Mouse (Mus musculus) small intestine, adult 2 months (tissue): Measurements from ENCODE around the gene Mier3. TPM values are rescaled to one million over a fixed set of nuclear protein-coding genes. Genes with fewer than 3 reads are reported as not detected.

Experiments used
- H3K27ac ChIP-seq: fragments of 200-500 bp; 2 replicates; pipeline ENCODE4 v1.5.1; 2012; ENCODE audit warnings: low read depth, low read length, control low read depth, inconsistent platforms; ENCODE audit not compliant: insufficient read depth
- H3K27me3 ChIP-seq: fragments of 200-500 bp; 2 replicates; pipeline ENCODE4 v1.6.1; 2012; ENCODE audit warnings: mild to moderate bottlenecking, moderate library complexity, low read length, inconsistent platforms; ENCODE audit not compliant: control insufficient read depth, insufficient read depth
- H3K36me3 ChIP-seq: fragments of 200-500 bp; 2 replicates; pipeline ENCODE4 v1.6.1; 2012; ENCODE audit warnings: mild to moderate bottlenecking, low read length, control low read depth, inconsistent platforms; ENCODE audit not compliant: control insufficient read depth, insufficient read depth
- H3K4me1 ChIP-seq: fragments of 200-500 bp; 2 replicates; pipeline ENCODE4 v1.6.1; 2012; ENCODE audit warnings: low read length, inconsistent platforms, mixed read lengths; ENCODE audit not compliant: control insufficient read depth, insufficient read depth, insufficient read length
- H3K4me3 ChIP-seq: fragments of 200-500 bp; 2 replicates; pipeline ENCODE4 v1.5.1; 2012; ENCODE audit warnings: low read depth, mild to moderate bottlenecking, control low read depth, inconsistent platforms, low read length, moderate library complexity
- CTCF ChIP-seq: fragments of 200-500 bp; IDR thresholded peaks from 2 replicates; pipeline ENCODE4 v1.5.1; 2012; ENCODE audit warnings: low read depth, mild to moderate bottlenecking, control low read depth, inconsistent platforms, low read length, moderate library complexity, mixed read lengths; ENCODE audit not compliant: insufficient replicate concordance, insufficient read length; ENCODE audit errors: extremely low read depth
- POLR2A ChIP-seq: fragments of 200-500 bp; IDR thresholded peaks from 2 replicates; pipeline ENCODE4 v1.6.1; 2012; ENCODE audit warnings: low read depth, mild to moderate bottlenecking, control low read depth, inconsistent platforms, low read length, moderate library complexity
- WGBS: fragments of 180-500 bp; shearing (Covaris S2); methylation state at CpG from one replicate; pipeline ENCODE4 v1.1.7; 2018; 5-methylcytosine and 5-hydroxymethylcytosine counted together
- polyA plus RNA-seq: library from polyadenylated mRNA; depleted of rRNA; stranded (reverse); fragments of >200 nt; gene quantifications from 2 replicates; pipeline ENCODE4 v1.2.3, GENCODE M21; 2012; rRNA removed

Gene Mier3
- polyA plus RNA-seq, 1 experiment = 4.9 TPM

GRCm38 (mm10) chr13:111753321-111753720 is 72.5 kb downstream of the Mier3 start:
- Histone ChIP-seq H3K4me1 (no peaks in the 10 kb centered on the region), H3K36me3 (peaks cover 88% of the 10 kb centered on the region), H3K4me3 (no peak overlapping the region), H3K27me3 (no peaks in the 10 kb centered on the region), H3K27ac (no peak overlapping the region)
- TF ChIP-seq CTCF = no peak
- TF ChIP-seq POLR2A = no peak
- WGBS = 87% methylated on average over 6 of the region's 6 CpGs

GRCm38 (mm10) chr13:111755377-111755776 is 74.6 kb downstream of the Mier3 start:
- Histone ChIP-seq H3K27ac (no peak overlapping the region), H3K27me3 (no peaks in the 10 kb centered on the region), H3K36me3 (peaks cover 89% of the 10 kb centered on the region), H3K4me1 (no peaks in the 10 kb centered on the region), H3K4me3 (no peak overlapping the region)
- no peak for TF ChIP-seq POLR2A
- TF ChIP-seq CTCF = 0 out of 2 replicates have a peak, but pooled peaks have one; percentile 4
- 96% methylated on average over 18 of the region's 18 CpGs for WGBS

GRCm38 (mm10) chr13:111755937-111756336 is 75.2 kb downstream of the Mier3 start:
- H3K36me3 ChIP-seq = peaks cover 90% of the 10 kb centered on the region
- TF ChIP-seq POLR2A (no peak), CTCF (no peak)
- H3K4me3 ChIP-seq = no peak overlapping the region
- WGBS = 96% methylated on average over 15 of the region's 15 CpGs
- H3K27me3 ChIP-seq = no peaks in the 10 kb centered on the region
- H3K4me1 ChIP-seq = no peaks in the 10 kb centered on the region
- H3K27ac ChIP-seq = no peak overlapping the region

- Histone ChIP-seq H3K27me3 (no peaks in the 10 kb centered on the region), H3K4me1 (no peaks in the 10 kb centered on the region), H3K4me3 (no peak overlapping the region), H3K36me3 (peaks cover 90% of the 10 kb centered on the region), H3K27ac (no peak overlapping the region)
- TF ChIP-seq CTCF (no peak), POLR2A (no peak)
- 94% methylated on average over 6 of the region's 6 CpGs for WGBS
These were observed 76.2 kb downstream of the Mier3 start for GRCm38 (mm10) chr13:111756986-111757385.

- Histone ChIP-seq H3K36me3 (peaks cover 84% of the 10 kb centered on the region), H3K27ac (no peak overlapping the region), H3K4me3 (no peak overlapping the region), H3K4me1 (no peaks in the 10 kb centered on the region), H3K27me3 (no peaks in the 10 kb centered on the region)
- TF ChIP-seq CTCF = no peak
- TF ChIP-seq POLR2A = no peak
- WGBS = 89% methylated on average over 12 of the region's 12 CpGs
These were observed 81.7 kb downstream of the Mier3 start for GRCm38 (mm10) chr13:111762526-111762925.

Other genes starting within 250 kb of the Mier3 start
- gene Gpbp1, start 190.9 kb upstream of the Mier3 start, polyA plus RNA-seq = 0.22 and 0.34 TPM in 2 replicates
- gene Gm49496, start 131.0 kb upstream of the Mier3 start, polyA plus RNA-seq = not detected in 2 replicates
- gene Gm10198, start 88.2 kb upstream of the Mier3 start, polyA plus RNA-seq = not detected in 2 replicates
- 5.1 and 15.0 TPM in 2 replicates for gene Map3k1, start 128.0 kb downstream of the Mier3 start, polyA plus RNA-seq